Mouse (Mus musculus) liver, embryonic 14.5 days (tissue): ENCODE results near the gene Lamb3. TPM values are rescaled to one million over a fixed set of nuclear protein-coding genes. Genes with fewer than 3 reads are reported as not detected.

Experiments
- ATAC-seq: fragments of 200-750 bp; cut with Nextera tagmentation; 2 replicates; pipeline ENCODE4 v1.8.0; 2017; ENCODE audit warnings: moderate number of reproducible peaks, mild to moderate bottlenecking, moderate library complexity; ENCODE audit not compliant: insufficient read depth
- DNase-seq, 3 experiments: peaks; one replicate each; pipeline ENCODE4 v3.0.0-alpha.2; 2012 to 2013; ENCODE audit warnings: low read depth in 3 of 3, low spot score in 3 of 3
- H3K27ac ChIP-seq: fragments of 300-500 bp; sonication (generic); 2 replicates; pipeline ENCODE4 v1.5.1; 2014; ENCODE audit warnings: moderate library complexity, mild to moderate bottlenecking, control low read depth, inconsistent platforms
- H3K27me3 ChIP-seq: fragments of 300-500 bp; sonication (generic); 2 replicates; pipeline ENCODE4 v1.6.1; 2014; ENCODE audit warnings: mild to moderate bottlenecking, low read length, moderate library complexity; ENCODE audit not compliant: control insufficient read depth, insufficient read depth
- H3K36me3 ChIP-seq: fragments of 300-500 bp; sonication (generic); replicated peaks from 2 replicates; pipeline ENCODE4 v1.6.1; 2014; ENCODE audit warnings: low read depth; ENCODE audit not compliant: control insufficient read depth, insufficient read depth
- H3K4me1 ChIP-seq, 2 experiments: fragments of 200-500 bp in 1 of 2; fragments of 300-500 bp in 1 of 2; sonication (generic) in 1 of 2; replicated peaks; 2 replicates each; pipeline ENCODE4 v1.6.1; 2012 to 2014; ENCODE audit warnings: antibody characterized with exemption in 1 of 2, inconsistent platforms in 1 of 2, low read length in 1 of 2; ENCODE audit not compliant: control insufficient read depth in 2 of 2, insufficient read depth in 2 of 2
- H3K4me2 ChIP-seq: fragments of 300-500 bp; sonication (generic); 2 replicates; pipeline ENCODE4 v1.6.1; 2014; ENCODE audit warnings: low read depth, mild to moderate bottlenecking, control low read depth, moderate library complexity
- H3K4me3 ChIP-seq, 2 experiments: fragments of 200-500 bp in 1 of 2; fragments of 300-500 bp in 1 of 2; sonication (generic) in 1 of 2; 2 replicates each; pipeline ENCODE4 v1.5.1; 2012 to 2014; ENCODE audit warnings: low read depth in 2 of 2, low read length in 2 of 2, mild to moderate bottlenecking in 2 of 2, control low read depth in 1 of 2, inconsistent platforms in 1 of 2, moderate library complexity in 1 of 2; ENCODE audit not compliant: insufficient read depth in 1 of 2
- H3K9ac ChIP-seq: fragments of 300-500 bp; sonication (generic); replicated peaks from 2 replicates; pipeline ENCODE4 v1.6.1; 2014; ENCODE audit warnings: mild to moderate bottlenecking, control low read depth, moderate library complexity
- H3K9me3 ChIP-seq: fragments of 300-500 bp; sonication (generic); 2 replicates; pipeline ENCODE4 v1.6.1; 2016; ENCODE audit warnings: low read length, mixed read lengths; ENCODE audit not compliant: control insufficient read depth
- CTCF ChIP-seq: IDR thresholded peaks from 2 replicates; pipeline ENCODE4 v1.5.1; 2016; ENCODE audit warnings: antibody characterized with exemption, low read depth, control low read depth
- EP300 ChIP-seq: IDR thresholded peaks from 2 replicates; pipeline ENCODE4 v1.6.1; 2016; ENCODE audit warnings: antibody characterized with exemption, low read depth
- WGBS: fragments of 180-500 bp; shearing (Covaris S2); extraction: QIAGEN DNeasy Blood & Tissue Kit; methylation state at CpG from one replicate; pipeline ENCODE4 v1.1.7; 2014; ENCODE audit not compliant: insufficient replicate concordance; 5-methylcytosine and 5-hydroxymethylcytosine counted together
- polyA plus RNA-seq, 2 experiments: library from polyadenylated mRNA; depleted of rRNA in 1 of 2; stranded (reverse) in 1 of 2; unstranded in 1 of 2; fragments of >200 nt; fragmentation: Nextera tagmentation in 1 of 2; extraction: Ambion mirVana in 1 of 2; gene quantifications; 2 replicates each; pipeline versions ENCODE4 v1.2.1 to v1.2.3; 2012 to 2014

Lamb3 gene
- polyA plus RNA-seq, 2 experiments, result 0.17 to 0.28 TPM

DNA sequence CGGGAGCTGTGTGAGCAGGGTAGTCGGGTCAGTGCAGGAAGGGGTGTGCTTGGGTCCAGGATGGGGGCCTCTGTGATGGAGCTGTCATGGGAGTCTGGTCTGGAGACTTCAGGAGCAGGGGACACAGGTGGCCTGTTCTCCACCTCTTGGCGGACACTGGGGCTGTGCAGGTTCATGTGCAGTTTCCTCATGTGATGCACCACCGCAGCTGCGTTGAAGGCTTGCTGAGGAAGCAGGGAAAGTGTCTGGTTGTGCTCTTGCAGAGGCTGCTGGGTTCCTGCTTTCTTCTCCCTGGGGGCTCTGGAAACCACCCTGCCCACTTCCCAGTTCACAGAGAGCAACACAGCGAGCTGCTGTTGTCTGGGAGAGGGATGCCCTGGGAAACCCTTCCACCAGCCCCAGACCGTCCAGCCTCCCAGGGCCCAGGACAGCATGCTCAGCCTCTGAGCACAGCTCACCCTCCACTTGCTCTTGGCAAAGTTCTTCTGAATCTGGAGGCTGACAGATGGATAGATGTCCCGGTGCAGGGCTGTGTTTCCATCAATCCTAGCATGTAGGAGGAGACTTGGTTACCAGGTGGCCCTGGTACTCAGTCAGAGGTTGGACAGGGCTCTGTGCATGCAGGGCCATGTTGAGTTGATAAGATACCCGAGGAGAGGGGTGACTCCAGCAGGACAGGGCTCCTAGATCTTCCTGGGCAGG lies 140.9 kb downstream of the Lamb3 start:
- H3K9me3 ChIP-seq, result no peaks in the 10 kb centered on the region
- H3K27me3 ChIP-seq, result no peaks in the 10 kb centered on the region
- H3K27ac ChIP-seq, result no peak overlapping the region
- H3K4me1 ChIP-seq, result no peaks in the 10 kb centered on the region
- H3K9ac ChIP-seq, result no peak overlapping the region
- TF ChIP-seq EP300 (no peak), CTCF (no peak)
- no peak overlapping the region for H3K4me2 ChIP-seq
- WGBS, result 53% methylated on average over 9 of the region's 9 CpGs
- DNase-seq, result no peak
- no peak overlapping the region for H3K4me3 ChIP-seq
- no peaks in the 10 kb centered on the region for H3K36me3 ChIP-seq
- ATAC-seq, result no peak

DNA sequence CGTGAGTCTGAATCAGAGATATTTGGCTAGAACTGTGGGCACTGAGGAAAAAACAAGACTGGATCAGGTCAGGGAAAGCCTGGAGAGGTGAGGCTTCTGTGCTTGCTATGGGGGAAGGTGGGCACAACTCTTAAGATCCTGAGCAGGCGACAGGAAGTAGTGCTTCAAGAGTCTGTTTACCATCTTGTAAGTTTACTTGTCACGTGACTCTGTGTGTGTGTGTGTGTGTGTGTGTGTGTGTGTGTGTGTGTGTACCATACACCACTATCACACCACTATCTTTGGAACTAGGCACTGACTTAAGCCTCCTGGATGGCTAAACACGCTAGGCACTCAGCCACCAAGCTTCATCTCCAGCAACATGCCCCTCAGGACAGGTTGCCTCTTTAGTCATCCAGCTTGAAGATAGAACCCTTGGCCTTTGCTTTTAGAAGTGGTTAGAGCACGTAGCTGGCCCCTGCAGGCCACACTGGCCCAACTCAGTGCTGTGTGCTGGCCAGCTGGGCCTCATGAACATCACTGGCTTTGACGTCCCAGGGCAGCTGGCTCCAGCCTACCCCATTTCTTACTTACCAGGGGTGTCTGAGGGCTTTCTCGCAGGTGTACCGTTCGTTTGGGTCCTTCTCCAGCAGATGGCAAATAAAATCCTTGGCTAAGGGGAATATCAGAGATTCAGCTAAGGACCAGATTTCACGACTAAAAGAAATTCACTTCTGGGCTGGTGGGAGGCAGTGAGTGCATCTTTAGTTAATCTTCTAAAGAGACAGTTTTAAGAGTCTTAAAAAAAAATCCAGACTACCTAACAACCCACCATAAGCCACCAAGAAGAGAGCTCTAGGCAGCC lies 142.4 kb downstream of the Lamb3 start:
- H3K4me1 ChIP-seq, result no peaks in the 10 kb centered on the region
- TF ChIP-seq EP300 (no peak), CTCF (no peak)
- ATAC-seq (no peak), DNase-seq (no peak)
- no peaks in the 10 kb centered on the region for H3K36me3 ChIP-seq
- 56% methylated on average over 10 of the region's 10 CpGs for WGBS
- no peak overlapping the region for H3K4me2 ChIP-seq
- no peak overlapping the region for H3K27ac ChIP-seq
- H3K9me3 ChIP-seq, result no peaks in the 10 kb centered on the region
- H3K4me3 ChIP-seq, result no peak overlapping the region
- H3K9ac ChIP-seq, result no peak overlapping the region
- no peaks in the 10 kb centered on the region for H3K27me3 ChIP-seq

DNA sequence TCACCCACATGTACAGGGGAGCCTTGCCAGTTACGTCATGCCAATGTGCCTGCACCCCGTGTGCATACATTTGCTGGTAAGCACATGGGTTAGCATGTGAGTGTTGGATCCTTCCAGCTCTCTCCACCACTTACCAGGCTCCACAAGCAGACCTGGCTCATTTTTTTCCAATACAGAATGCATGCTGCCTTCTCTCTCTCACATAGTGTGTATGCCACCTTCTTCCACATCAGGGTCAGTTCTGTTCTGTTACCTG lies 143.0 kb downstream of the Lamb3 start:
- H3K9me3 ChIP-seq, result no peaks in the 10 kb centered on the region
- H3K9ac ChIP-seq, result no peak overlapping the region
- 70% methylated on average over 2 of the region's 2 CpGs for WGBS
- no peak for ATAC-seq
- H3K4me3 ChIP-seq, result no peak overlapping the region
- H3K4me2 ChIP-seq, result no peak overlapping the region
- no peaks in the 10 kb centered on the region for H3K27me3 ChIP-seq
- no peaks in the 10 kb centered on the region for H3K36me3 ChIP-seq
- TF ChIP-seq CTCF, result no peak
- TF ChIP-seq EP300, result no peak
- no peaks in the 10 kb centered on the region for H3K4me1 ChIP-seq
- no peak overlapping the region for H3K27ac ChIP-seq
- no peak for DNase-seq

DNA sequence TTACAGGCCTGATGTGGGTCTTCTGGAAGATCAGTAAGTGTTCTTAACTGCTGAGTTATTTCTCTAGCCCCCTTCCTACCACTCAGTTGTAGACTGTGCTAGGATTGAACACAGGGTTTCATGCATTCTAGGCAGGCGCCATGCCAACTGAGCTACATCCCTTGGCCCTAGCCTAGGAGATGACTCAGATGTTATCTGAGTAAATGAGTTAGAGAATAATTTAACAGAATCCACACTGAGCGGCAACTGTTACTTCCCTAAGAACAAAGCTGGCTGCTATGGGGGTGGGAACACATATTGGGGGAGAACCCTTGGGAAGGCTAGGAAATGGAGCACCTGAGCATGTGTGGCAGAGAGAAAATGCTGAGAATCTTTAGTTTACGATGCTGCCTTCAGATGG lies 144.1 kb downstream of the Lamb3 start:
- Histone ChIP-seq H3K9ac (no peak overlapping the region), H3K36me3 (no peaks in the 10 kb centered on the region), H3K27ac (no peak overlapping the region), H3K27me3 (no peaks in the 10 kb centered on the region), H3K4me1 (no peaks in the 10 kb centered on the region), H3K4me2 (no peak overlapping the region), H3K4me3 (no peak overlapping the region), H3K9me3 (no peaks in the 10 kb centered on the region)
- DNase-seq (no peak), ATAC-seq (no peak)
- 65% methylated on average over 3 of the region's 3 CpGs for WGBS
- TF ChIP-seq CTCF (no peak), EP300 (no peak)

DNA sequence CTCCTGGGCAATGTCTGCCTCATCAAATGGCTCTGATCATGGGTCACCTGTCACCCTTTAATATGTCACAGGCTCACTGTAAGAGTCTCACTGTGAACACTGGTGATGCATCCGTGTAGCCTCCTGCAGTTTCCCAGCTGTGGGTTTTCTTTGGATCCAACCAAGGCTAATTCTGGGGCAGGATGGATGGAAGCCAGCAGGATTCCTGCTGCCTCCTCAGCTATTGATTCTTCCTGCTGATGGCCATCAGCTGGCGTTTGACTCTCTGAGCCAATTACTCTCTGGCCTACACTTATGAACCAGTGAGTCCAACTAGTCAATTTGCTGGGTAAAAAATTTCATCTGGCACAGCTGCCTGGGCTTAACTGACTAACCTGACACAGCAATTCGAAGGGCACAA lies 151.7 kb downstream of the Lamb3 start:
- TF ChIP-seq EP300 (no peak), CTCF (no peak)
- Histone ChIP-seq H3K9ac (no peak overlapping the region), H3K36me3 (no peaks in the 10 kb centered on the region), H3K27ac (no peak overlapping the region), H3K27me3 (no peaks in the 10 kb centered on the region), H3K4me2 (no peak overlapping the region), H3K9me3 (no peaks in the 10 kb centered on the region), H3K4me3 (no peak overlapping the region), H3K4me1 (no peaks in the 10 kb centered on the region)
- 49% methylated on average over 3 of the region's 3 CpGs for WGBS
- DNase-seq, result no peak
- ATAC-seq, result no peak
